In the genomic region with DNA sequence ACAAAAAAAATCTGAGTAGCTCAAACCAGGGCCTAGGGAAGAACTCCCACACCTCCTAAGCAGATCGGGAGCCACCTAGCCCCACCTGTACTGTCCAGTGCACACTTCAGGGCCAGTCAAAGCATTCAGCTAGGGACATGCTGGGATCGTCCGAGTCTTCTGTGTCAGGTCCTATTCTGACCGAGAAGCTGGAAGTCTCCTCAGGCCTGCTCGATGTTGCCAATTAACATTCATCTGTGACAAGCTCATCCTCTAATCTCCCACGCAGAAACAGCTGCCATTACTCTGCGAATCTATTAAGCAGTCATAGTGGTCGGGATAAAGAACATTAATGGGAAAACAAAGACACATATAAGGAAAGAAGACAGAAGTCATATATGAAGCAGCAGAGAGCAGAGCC, we compare ENCODE assay signal across 16 mouse cellular contexts.
DNase-seq lines count a peak whose midpoint lies in the region; ATAC-seq and TF ChIP-seq lines count a peak whose summit lies in the region.
"Had no signal": no experiment of that assay in that cellular context is flagged by ENCODE, and none has a peak within 500 bp of the region (broad histone marks: within the 10 kb centered on the region; RNA-seq: fewer than 3 reads in every experiment).

No protein-coding gene starts in this region.

- no peak for DNase-seq in forebrain, embryonic 11.5 days (ENCODE audit: low spot score)
- DNase-seq in kidney, postnatal 10 days, result peak; percentile 58
- no peak for DNase-seq in kidney, postnatal 25 days
- DNase-seq in midbrain, embryonic 11.5 days (ENCODE audit: low spot score, missing footprints), result peak; percentile 65
- no peak for DNase-seq in midbrain, postnatal 0 days (ENCODE audit: low spot score)
- DNase-seq in retina, embryonic 14.5 days (ENCODE audit: low spot score), result peak; percentile 53
- no peak for DNase-seq in gastrocnemius, postnatal 36 days
- DNase-seq: cerebellum, adult 11-12 months; liver had no signal

- H3K27ac ChIP-seq in forebrain, embryonic 13.5 days, result no peak overlapping the region; the same call in 1 of the 2 replicates
- H3K27ac ChIP-seq in forebrain, embryonic 11.5 days (ENCODE audit: low read depth, low read length), result no peak overlapping the region
- no peak overlapping the region; the same call in 1 of the 2 replicates for H3K27ac ChIP-seq in midbrain, embryonic 11.5 days (ENCODE audit: low read depth, low read length)
- no peak overlapping the region for H3K27ac ChIP-seq in midbrain, postnatal 0 days (ENCODE audit: low read depth, low read length)
- H3K27ac ChIP-seq: embryonic facial prominence, embryonic 12.5 days; neural tube, embryonic 12.5 days had no signal

- H3K4me3 ChIP-seq in forebrain, embryonic 13.5 days, result no peak overlapping the region
- no peak overlapping the region for H3K4me3 ChIP-seq in forebrain, embryonic 11.5 days (ENCODE audit: low read depth, low read length)
- no peak overlapping the region for H3K4me3 ChIP-seq in midbrain, embryonic 11.5 days (ENCODE audit: low read depth, low read length)
- no peak overlapping the region for H3K4me3 ChIP-seq in midbrain, postnatal 0 days (ENCODE audit: low read depth, low read length)
- H3K4me3 ChIP-seq: embryonic facial prominence, embryonic 12.5 days; heart, embryonic 12.5 days; neural tube, embryonic 12.5 days had no signal

- H3K9me3 ChIP-seq in forebrain, embryonic 13.5 days (replicated peaks), result no peaks in the 10 kb centered on the region
- H3K9me3 ChIP-seq in forebrain, embryonic 11.5 days (ENCODE audit: control insufficient read depth, low read length), result no peaks in the 10 kb centered on the region
- H3K9me3 ChIP-seq in midbrain, embryonic 11.5 days (ENCODE audit: control insufficient read depth, low read length), result no peaks in the 10 kb centered on the region
- H3K9me3 ChIP-seq in midbrain, postnatal 0 days (ENCODE audit: low read length), result no peaks in the 10 kb centered on the region
- H3K9me3 ChIP-seq: embryonic facial prominence, embryonic 12.5 days; heart, embryonic 12.5 days; neural tube, embryonic 12.5 days had no signal

- WGBS in forebrain, embryonic 13.5 days, result 27% methylated on average over 8 of the region's 8 CpGs
- WGBS in forebrain, embryonic 11.5 days, result 59% methylated on average over 8 of the region's 8 CpGs
- 59% methylated on average over 8 of the region's 8 CpGs for WGBS in midbrain, embryonic 11.5 days
- 26% methylated on average over 8 of the region's 8 CpGs for WGBS in midbrain, postnatal 0 days

- no peak for ATAC-seq in forebrain, embryonic 13.5 days
- no peak for ATAC-seq in forebrain, embryonic 11.5 days (replicated peaks; ENCODE audit: low FRiP score)
- ATAC-seq in midbrain, embryonic 11.5 days (ENCODE audit: low FRiP score), result no peak
- ATAC-seq in midbrain, postnatal 0 days (ENCODE audit: low FRiP score), result no peak
- ATAC-seq: activated CD4-positive, CD25-positive, alpha-beta regulatory T cell, adult 4 months; intestine, embryonic 16.5 days had no signal

- H3K36me3 ChIP-seq in forebrain, embryonic 13.5 days (ENCODE audit: poor library complexity, severe bottlenecking), result no peaks in the 10 kb centered on the region
- H3K36me3 ChIP-seq in forebrain, embryonic 11.5 days (ENCODE audit: control insufficient read depth, insufficient read depth, low read length), result no peaks in the 10 kb centered on the region
- no peaks in the 10 kb centered on the region for H3K36me3 ChIP-seq in midbrain, embryonic 11.5 days (ENCODE audit: control insufficient read depth, insufficient read depth, low read length)
- no peaks in the 10 kb centered on the region for H3K36me3 ChIP-seq in midbrain, postnatal 0 days (ENCODE audit: insufficient read depth, low read length)
- H3K36me3 ChIP-seq: embryonic facial prominence, embryonic 12.5 days; heart, embryonic 12.5 days; neural tube, embryonic 12.5 days had no signal

- peaks cover 58% of the 10 kb centered on the region for H3K4me1 ChIP-seq in forebrain, embryonic 13.5 days
- peaks cover 14% of the 10 kb centered on the region for H3K4me1 ChIP-seq in forebrain, embryonic 11.5 days (replicated peaks; ENCODE audit: control insufficient read depth, insufficient read depth, low read length)
- peaks cover 22% of the 10 kb centered on the region for H3K4me1 ChIP-seq in midbrain, embryonic 11.5 days (ENCODE audit: control insufficient read depth, insufficient read depth, low read length)
- 0 out of 2 replicates have a peak, but pooled peaks cover 7% of the 10 kb centered on the region for H3K4me1 ChIP-seq in midbrain, postnatal 0 days (ENCODE audit: insufficient read depth, low read length)

- no peak for TF ChIP-seq CTCF in midbrain, postnatal 0 days (IDR thresholded peaks at IDR 0.05)

- intact Hi-C loops in gastrocnemius, postnatal 36 days (cut with DNase I), result no loop called here

- H3K4me2 ChIP-seq in forebrain, embryonic 13.5 days, result no peak overlapping the region
- no peak overlapping the region for H3K4me2 ChIP-seq in forebrain, embryonic 11.5 days (ENCODE audit: low read depth, low read length, severe bottlenecking)
- H3K4me2 ChIP-seq in midbrain, embryonic 11.5 days, result no peak overlapping the region
- H3K4me2 ChIP-seq in midbrain, postnatal 0 days (ENCODE audit: low read depth, low read length, poor library complexity, severe bottlenecking), result no peak overlapping the region
- H3K4me2 ChIP-seq: embryonic facial prominence, embryonic 12.5 days; heart, embryonic 12.5 days; neural tube, embryonic 12.5 days had no signal

- no peaks in the 10 kb centered on the region for H3K27me3 ChIP-seq in forebrain, embryonic 13.5 days
- no peaks in the 10 kb centered on the region for H3K27me3 ChIP-seq in forebrain, embryonic 11.5 days (ENCODE audit: control insufficient read depth, insufficient read depth, low read length)
- H3K27me3 ChIP-seq in midbrain, embryonic 11.5 days (ENCODE audit: control insufficient read depth, insufficient read depth, low read length), result no peaks in the 10 kb centered on the region
- no peaks in the 10 kb centered on the region for H3K27me3 ChIP-seq in midbrain, postnatal 0 days (ENCODE audit: insufficient read depth, low read length)
- H3K27me3 ChIP-seq: CH12.LX; embryonic facial prominence, embryonic 12.5 days; heart, embryonic 12.5 days; neural tube, embryonic 12.5 days had no signal

- 0 out of 2 replicates have a peak overlapping the region, but pooled peaks have one; percentile 5 for H3K9ac ChIP-seq in forebrain, embryonic 13.5 days
- H3K9ac ChIP-seq in forebrain, embryonic 11.5 days (ENCODE audit: low read length), result no peak overlapping the region
- H3K9ac ChIP-seq in midbrain, embryonic 11.5 days (ENCODE audit: low read length), result no peak overlapping the region
- no peak overlapping the region for H3K9ac ChIP-seq in midbrain, postnatal 0 days (replicated peaks; ENCODE audit: low read length, poor library complexity, severe bottlenecking)
- H3K9ac ChIP-seq: embryonic facial prominence, embryonic 12.5 days; heart, embryonic 12.5 days; neural tube, embryonic 12.5 days had no signal

Comparison
In these comparisons a context has a peak if more than half of its experiments do, and no peak if none do; other contexts are left out.
1. DNase-seq: peak in kidney, postnatal 10 days (single experiment), midbrain, embryonic 11.5 days (single experiment) and retina, embryonic 14.5 days (single experiment); none in forebrain, embryonic 11.5 days (single experiment), kidney, postnatal 25 days (0 of 2), midbrain, postnatal 0 days (single experiment) and gastrocnemius, postnatal 36 days (0 of 2).